ENCODE assay signal across 18 mouse cellular contexts in the genomic region with DNA sequence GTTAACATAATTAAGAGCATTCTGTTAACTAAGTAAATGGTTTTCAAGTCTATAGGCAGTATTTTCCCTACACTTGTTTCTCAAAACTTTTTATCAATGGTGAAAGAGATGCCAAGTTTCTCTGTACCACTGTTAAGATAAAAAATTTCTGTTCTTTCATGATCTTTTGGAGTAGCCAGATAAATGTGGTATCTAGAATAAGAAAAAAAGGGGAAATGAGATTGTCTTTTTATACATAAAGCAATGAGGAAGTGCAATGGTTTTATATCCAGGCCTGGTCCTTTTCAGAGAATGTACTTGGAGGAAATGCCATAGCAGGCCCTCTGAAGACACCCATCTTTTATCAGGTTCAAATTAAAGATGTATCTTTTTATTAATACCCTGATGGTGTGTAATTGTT. TPM values are rescaled to one million over a fixed set of nuclear protein-coding genes. Genes with fewer than 3 reads are reported as not detected.
DNase-seq lines count a peak whose midpoint lies in the region; ATAC-seq and TF ChIP-seq lines count a peak whose summit lies in the region.
"Had no signal": no experiment of that assay in that cellular context is flagged by ENCODE, and none has a peak within 500 bp of the region (broad histone marks: within the 10 kb centered on the region; RNA-seq: fewer than 3 reads in every experiment).

No protein-coding gene starts in this region.

- no peak overlapping the region for H3K9ac ChIP-seq in forebrain, embryonic 16.5 days (replicated peaks; ENCODE audit: low read depth, low read length)
- H3K9ac ChIP-seq: embryonic facial prominence, embryonic 12.5 days; forebrain, embryonic 15.5 days had no signal

- H3K4me2 ChIP-seq in forebrain, embryonic 16.5 days (ENCODE audit: low read length), result no peak overlapping the region
- H3K4me2 ChIP-seq: embryonic facial prominence, embryonic 12.5 days; forebrain, embryonic 15.5 days; heart, embryonic 11.5 days had no signal

- no peak overlapping the region for H3K4me3 ChIP-seq in G1E (ENCODE audit: low read depth, low read length)
- no peak overlapping the region for H3K4me3 ChIP-seq in forebrain, embryonic 16.5 days (replicated peaks; ENCODE audit: low read length)
- H3K4me3 ChIP-seq: embryonic facial prominence, embryonic 12.5 days; forebrain, embryonic 15.5 days; heart, adult 2 months had no signal

- no peak overlapping the region for H3K27ac ChIP-seq in forebrain, embryonic 16.5 days (ENCODE audit: low read length)
- H3K27ac ChIP-seq: embryonic facial prominence, embryonic 12.5 days; forebrain, embryonic 15.5 days; heart, adult 2 months had no signal

- TF ChIP-seq CTCF in G1E (IDR thresholded peaks at IDR 0.05; ENCODE audit: low read depth, low read length), result no peak

- H3K4me1 ChIP-seq in G1E (ENCODE audit: insufficient read depth, low read depth, low read length), result peaks cover 32% of the 10 kb centered on the region
- peaks cover 10% of the 10 kb centered on the region for H3K4me1 ChIP-seq in forebrain, embryonic 16.5 days (replicated peaks; ENCODE audit: control insufficient read depth, insufficient read depth, low read length)
- H3K4me1 ChIP-seq: embryonic facial prominence, embryonic 12.5 days had no signal

- no peaks in the 10 kb centered on the region for H3K27me3 ChIP-seq in G1E (ENCODE audit: insufficient read depth, low read length)
- no peaks in the 10 kb centered on the region for H3K27me3 ChIP-seq in splenic B cell, adult 2 months (ENCODE audit: control insufficient read depth, insufficient read depth, low read length, poor library complexity, severe bottlenecking)
- H3K27me3 ChIP-seq in forebrain, embryonic 16.5 days (replicated peaks; ENCODE audit: control insufficient read depth, insufficient read depth, low read length), result no peaks in the 10 kb centered on the region
- H3K27me3 ChIP-seq: CH12.LX; embryonic facial prominence, embryonic 12.5 days; forebrain, embryonic 15.5 days had no signal

- peaks cover 3% of the 10 kb centered on the region for H3K36me3 ChIP-seq in G1E (replicated peaks)
- H3K36me3 ChIP-seq in splenic B cell, adult 2 months (ENCODE audit: control insufficient read depth, insufficient read depth, low read length, poor library complexity, severe bottlenecking), result no peaks in the 10 kb centered on the region
- H3K36me3 ChIP-seq in forebrain, embryonic 16.5 days (ENCODE audit: control insufficient read depth, insufficient read depth), result no peaks in the 10 kb centered on the region
- H3K36me3 ChIP-seq: embryonic facial prominence, embryonic 12.5 days had no signal

- no peak for DNase-seq in G1E (ENCODE audit: low spot score)
- DNase-seq in splenic B cell, adult 2 months (ENCODE audit: low read depth, low spot score), result peak; percentile 52
- no peak for DNase-seq in cerebellum, adult 18-20 months
- no peak for DNase-seq in embryo, embryonic 10 days (ENCODE audit: low spot score)
- DNase-seq: adrenal gland, postnatal 14 days; cerebellum, adult 2 months; cerebellum, postnatal 10 days; gastrocnemius, postnatal 10 days; heart, adult 2 months had no signal

- H3K9me3 ChIP-seq in G1E (replicated peaks), result no peaks in the 10 kb centered on the region
- H3K9me3 ChIP-seq in forebrain, embryonic 16.5 days (ENCODE audit: control insufficient read depth, low read length), result no peaks in the 10 kb centered on the region
- H3K9me3 ChIP-seq: forebrain, embryonic 15.5 days had no signal

- peak; percentile 8; the same call in 1 of the 2 replicates for ATAC-seq in G1E (ENCODE audit: extremely low read depth, insufficient number of reproducible peaks, low FRiP score, poor library complexity, severe bottlenecking)
- ATAC-seq in common myeloid progenitor, adult 5-6 weeks (replicated peaks; ENCODE audit: low read depth, poor library complexity, severe bottlenecking), result peak; percentile 74
- peak; percentile 66 for ATAC-seq in megakaryocyte, adult 5-6 weeks (ENCODE audit: poor library complexity, severe bottlenecking)
- ATAC-seq in forebrain, embryonic 16.5 days, result no peak
- ATAC-seq: forebrain, embryonic 15.5 days; hindbrain, embryonic 16.5 days; inflammation-experienced regulatory T-cells, adult 6 months had no signal

RNA-seq across cellular contexts. Expression of a gene that starts 45.8 kb away (rescaled TPM):
- total RNA-seq in G1E (2014; fragmentation: Nextera tagmentation), result 129 and 135 TPM in 2 replicates
- total RNA-seq in G1E (2017), result 25.2 and 27.9 TPM in 2 replicates
- 21.0 and 32.5 TPM in 2 replicates for polyA plus RNA-seq in G1E (2012)
- 11.4 and 14.6 TPM in 2 replicates for total RNA-seq in common myeloid progenitor, adult 5-6 weeks (2017)
- total RNA-seq in megakaryocyte, adult 5-6 weeks (2015), result 57.5 and 67.8 TPM in 2 replicates
- 25.7 and 43.9 TPM in 2 replicates for total RNA-seq in megakaryocyte, adult 5-6 weeks (2017)
- 29.2 and 35.1 TPM in 2 replicates for polyA plus RNA-seq in forebrain, embryonic 16.5 days (2015; fragmentation: Nextera tagmentation; extraction: Ambion mirVana)

RNA-seq across cellular contexts. Expression of a gene that starts 46.3 kb away (rescaled TPM):
- total RNA-seq in G1E (2014; fragmentation: Nextera tagmentation) (9.0 and 10.8 TPM in 2 replicates), G1E (2017) (6.2 and 6.5 TPM in 2 replicates)
- 2.6 and 3.2 TPM in 2 replicates for polyA plus RNA-seq in G1E (2012)
- total RNA-seq in common myeloid progenitor, adult 5-6 weeks (2017), result 3.3 and 5.8 TPM in 2 replicates
- 6.6 and 7.0 TPM in 2 replicates for total RNA-seq in megakaryocyte, adult 5-6 weeks (2015)
- 2.8 and 5.2 TPM in 2 replicates for total RNA-seq in megakaryocyte, adult 5-6 weeks (2017)
- polyA plus RNA-seq in forebrain, embryonic 16.5 days (2015; fragmentation: Nextera tagmentation; extraction: Ambion mirVana), result 1.7 and 3.0 TPM in 2 replicates
